37 mouse cellular contexts compared by ENCODE assay signal in genomic region chr6:85562374-85562773, GRCm38 (mm10). TPM values are rescaled to one million over a fixed set of nuclear protein-coding genes. Genes with fewer than 3 reads are reported as not detected.
DNase-seq lines count a peak whose midpoint lies in the region; ATAC-seq and TF ChIP-seq lines count a peak whose summit lies in the region.
"Had no signal": no experiment of that assay in that cellular context is flagged by ENCODE, and none has a peak within 500 bp of the region (broad histone marks: within the 10 kb centered on the region; RNA-seq: fewer than 3 reads in every experiment).

No protein-coding gene starts in this region.

- H3K9me3 ChIP-seq in stomach, postnatal 0 days (ENCODE audit: control insufficient read depth, low read length), result no peaks in the 10 kb centered on the region
- no peaks in the 10 kb centered on the region for H3K9me3 ChIP-seq in kidney, embryonic 14.5 days (ENCODE audit: control insufficient read depth, low read length)
- H3K9me3 ChIP-seq: embryonic facial prominence, embryonic 10.5 days; embryonic facial prominence, embryonic 15.5 days; forebrain, embryonic 12.5 days; hindbrain, embryonic 13.5 days; limb, embryonic 13.5 days; neural tube, embryonic 15.5 days; stomach, embryonic 15.5 days had no signal

- ATAC-seq in stomach, postnatal 0 days (ENCODE audit: low FRiP score, low TSS enrichment), result no peak
- ATAC-seq in kidney, embryonic 14.5 days (ENCODE audit: low FRiP score, low TSS enrichment), result no peak
- ATAC-seq: midbrain, embryonic 13.5 days had no signal

- 27% methylated on average over 1 of the region's 1 CpGs for WGBS in stomach, postnatal 0 days
- WGBS in kidney, embryonic 14.5 days, result 33% methylated on average over 1 of the region's 1 CpGs

- TF ChIP-seq CTCF in left cerebral cortex, adult 2 months (IDR thresholded peaks at IDR 0.05), result peak; percentile 14
- TF ChIP-seq CTCF in testis, adult 2 months (IDR thresholded peaks at IDR 0.05; ENCODE audit: control insufficient read depth, insufficient read depth, insufficient replicate concordance, low read depth, low read length), result peak; percentile 41; the same call in 1 of the 2 replicates
- TF ChIP-seq CTCF in stomach, postnatal 0 days (IDR thresholded peaks at IDR 0.05; ENCODE audit: low read depth), result peak; percentile 23; the same call in 1 of the 2 replicates

- H3K4me3 ChIP-seq in left cerebral cortex, adult 2 months, result no peak overlapping the region
- H3K4me3 ChIP-seq in testis, adult 2 months (ENCODE audit: control insufficient read depth, low read depth, low read length), result no peak overlapping the region
- H3K4me3 ChIP-seq in stomach, postnatal 0 days (ENCODE audit: low read depth, low read length), result no peak overlapping the region
- no peak overlapping the region for H3K4me3 ChIP-seq in kidney, embryonic 14.5 days (ENCODE audit: low read length)
- H3K4me3 ChIP-seq: embryonic facial prominence, embryonic 10.5 days; embryonic facial prominence, embryonic 15.5 days; forebrain, embryonic 12.5 days; hindbrain, embryonic 13.5 days; limb, embryonic 13.5 days; midbrain, embryonic 13.5 days; neural tube, embryonic 15.5 days; stomach, embryonic 15.5 days had no signal

- no peaks in the 10 kb centered on the region for H3K36me3 ChIP-seq in testis, adult 2 months (ENCODE audit: control insufficient read depth, insufficient read depth, low read length)
- no peaks in the 10 kb centered on the region for H3K36me3 ChIP-seq in stomach, postnatal 0 days (ENCODE audit: control insufficient read depth, insufficient read depth, low read length)
- no peaks in the 10 kb centered on the region for H3K36me3 ChIP-seq in kidney, embryonic 14.5 days (ENCODE audit: control insufficient read depth, insufficient read depth, low read length)
- H3K36me3 ChIP-seq: embryonic facial prominence, embryonic 10.5 days; embryonic facial prominence, embryonic 15.5 days; forebrain, embryonic 12.5 days; hindbrain, embryonic 13.5 days; limb, embryonic 13.5 days; midbrain, embryonic 13.5 days; neural tube, embryonic 15.5 days; stomach, embryonic 15.5 days had no signal

- no peak overlapping the region for H3K4me2 ChIP-seq in stomach, postnatal 0 days (replicated peaks; ENCODE audit: low read depth)
- no peak overlapping the region for H3K4me2 ChIP-seq in kidney, embryonic 14.5 days (replicated peaks; ENCODE audit: low read depth, low read length)
- H3K4me2 ChIP-seq: embryonic facial prominence, embryonic 15.5 days; forebrain, embryonic 12.5 days; heart, embryonic 11.5 days; hindbrain, embryonic 13.5 days; limb, embryonic 13.5 days; lung, embryonic 14.5 days; midbrain, embryonic 13.5 days; neural tube, embryonic 15.5 days; stomach, embryonic 15.5 days had no signal

- intact Hi-C loops in left cerebral cortex, adult 2 months (cut with DNase I), result no loop called here
- intact Hi-C loops in left cerebral cortex, postnatal 4 days (cut with DNase I), result no loop called here

- peak; percentile 12 for DNase-seq in heart, adult 11 months
- no peak for DNase-seq in heart, adult 18-20 months
- DNase-seq in left cerebral cortex, adult 2 months (ENCODE audit: extremely low spot score in 1 of 2, low spot score in 2 of 2), result no peak
- no peak for DNase-seq in left cerebral cortex, postnatal 4 days
- no peak for DNase-seq in testis, postnatal 14 days (ENCODE audit: low spot score)
- DNase-seq in stomach, postnatal 0 days (ENCODE audit: low spot score), result no peak
- DNase-seq: adrenal gland, postnatal 25 days; cerebellum, adult 18-20 months; cerebellum, postnatal 25 days; gastrocnemius, postnatal 14 days; heart, postnatal 36 days; kidney, adult 18-20 months; kidney, postnatal 10 days; layer of hippocampus, adult 9-11 months; lung, embryonic 14.5 days; lung, postnatal 4 days; retina, postnatal 1 day; right cerebral cortex, postnatal 25 days; thymus, adult 2 months; thymus, postnatal 36 days had no signal

- no peak for TF ChIP-seq POLR2A in testis, adult 2 months (IDR thresholded peaks at IDR 0.05; ENCODE audit: control insufficient read depth, low read depth, low read length)

- TF ChIP-seq EP300 in stomach, postnatal 0 days (optimal IDR thresholded peaks at IDR 0.05), result no peak

- no peak overlapping the region for H3K9ac ChIP-seq in stomach, postnatal 0 days (ENCODE audit: low read length)
- no peak overlapping the region for H3K9ac ChIP-seq in kidney, embryonic 14.5 days (ENCODE audit: low read depth, low read length)
- H3K9ac ChIP-seq: embryonic facial prominence, embryonic 15.5 days; forebrain, embryonic 12.5 days; hindbrain, embryonic 13.5 days; limb, embryonic 13.5 days; liver, embryonic 14.5 days; lung, embryonic 14.5 days; midbrain, embryonic 13.5 days; neural tube, embryonic 15.5 days; stomach, embryonic 15.5 days had no signal

- H3K4me1 ChIP-seq in testis, adult 2 months (ENCODE audit: control insufficient read depth, insufficient read depth, low read length), result no peaks in the 10 kb centered on the region
- H3K4me1 ChIP-seq in stomach, postnatal 0 days (replicated peaks; ENCODE audit: control insufficient read depth, insufficient read depth), result no peaks in the 10 kb centered on the region
- no peaks in the 10 kb centered on the region for H3K4me1 ChIP-seq in kidney, embryonic 14.5 days (ENCODE audit: control insufficient read depth, insufficient read depth, low read length)
- H3K4me1 ChIP-seq: embryonic facial prominence, embryonic 10.5 days; embryonic facial prominence, embryonic 15.5 days; forebrain, embryonic 12.5 days; hindbrain, embryonic 13.5 days; limb, embryonic 13.5 days; midbrain, embryonic 13.5 days; neural tube, embryonic 15.5 days; stomach, embryonic 15.5 days had no signal

- H3K27me3 ChIP-seq in testis, adult 2 months (ENCODE audit: control insufficient read depth, insufficient read depth, low read length), result no peaks in the 10 kb centered on the region
- H3K27me3 ChIP-seq in stomach, postnatal 0 days (ENCODE audit: control insufficient read depth, insufficient read depth, low read length), result no peaks in the 10 kb centered on the region
- no peaks in the 10 kb centered on the region for H3K27me3 ChIP-seq in kidney, embryonic 14.5 days (ENCODE audit: control insufficient read depth, insufficient read depth, low read length)
- H3K27me3 ChIP-seq: embryonic facial prominence, embryonic 15.5 days; hindbrain, embryonic 13.5 days; limb, embryonic 13.5 days; midbrain, embryonic 13.5 days; neural tube, embryonic 15.5 days; stomach, embryonic 15.5 days had no signal

- no peak overlapping the region for H3K27ac ChIP-seq in left cerebral cortex, adult 2 months
- no peak overlapping the region for H3K27ac ChIP-seq in testis, adult 2 months (ENCODE audit: control insufficient read depth, insufficient read depth, low read depth, low read length)
- no peak overlapping the region for H3K27ac ChIP-seq in stomach, postnatal 0 days (replicated peaks)
- H3K27ac ChIP-seq in kidney, embryonic 14.5 days (ENCODE audit: low read depth, low read length), result no peak overlapping the region
- H3K27ac ChIP-seq: embryonic facial prominence, embryonic 10.5 days; embryonic facial prominence, embryonic 15.5 days; forebrain, embryonic 12.5 days; hindbrain, embryonic 13.5 days; limb, embryonic 13.5 days; liver, embryonic 14.5 days; midbrain, embryonic 13.5 days; neural tube, embryonic 15.5 days; stomach, embryonic 15.5 days had no signal

RNA-seq across cellular contexts. Expression of gene Alms1, which starts 25.0 kb away (rescaled TPM):
- 1 to 10 TPM; 1.8 to 2.2 TPM for total RNA-seq in heart, adult 18-20 months (2021)
- total RNA-seq in left cerebral cortex, adult 2 months (2021), result 10 to 100 TPM in 1 of 2 experiments, 1 to 10 TPM in 1; 9.5 to 10.4 TPM
- total RNA-seq in left cerebral cortex, postnatal 4 days (2021), result 10 to 100 TPM; 13.4 to 13.5 TPM
- 11.6 and 13.5 TPM in 2 replicates for polyA plus RNA-seq in testis, adult 2 months (2012; rRNA removed)
- 0.98 and 1.2 TPM in 2 replicates for polyA plus RNA-seq in stomach, postnatal 0 days (2015; fragmentation: Nextera tagmentation; extraction: Ambion mirVana)
- polyA plus RNA-seq in kidney, embryonic 14.5 days (2014; fragmentation: Nextera tagmentation; extraction: Ambion mirVana), result 7.1 and 9.2 TPM in 2 replicates

RNA-seq across cellular contexts. Expression of gene Egr4, which starts 49.0 kb away (rescaled TPM):
- total RNA-seq in heart, adult 18-20 months (2021), result not detected
- 10 to 100 TPM; 43.7 to 95.7 TPM for total RNA-seq in left cerebral cortex, adult 2 months (2021)
- total RNA-seq in left cerebral cortex, postnatal 4 days (2021), result 1 to 10 TPM; 4.7 to 6.0 TPM
- 1.8 and 2.0 TPM in 2 replicates for polyA plus RNA-seq in testis, adult 2 months (2012; rRNA removed)
- polyA plus RNA-seq in stomach, postnatal 0 days (2015; fragmentation: Nextera tagmentation; extraction: Ambion mirVana), result not detected in 2 replicates
- polyA plus RNA-seq in kidney, embryonic 14.5 days (2014; fragmentation: Nextera tagmentation; extraction: Ambion mirVana), result not detected in 2 replicates
- total RNA-seq: adrenal gland, adult 18-20 months; adrenal gland, postnatal 25 days; gastrocnemius, postnatal 14 days; granulocyte monocyte progenitor cell, adult 5-6 weeks; heart, postnatal 36 days had no signal
- polyA plus RNA-seq: embryonic facial prominence, embryonic 10.5 days; embryonic facial prominence, embryonic 15.5 days; forebrain, embryonic 12.5 days; heart, embryonic 11.5 days; heart, embryonic 16.5 days; hindbrain, embryonic 13.5 days; large intestine, adult 2 months; limb, embryonic 13.5 days; liver, embryonic 14.5 days; lung, embryonic 14.5 days; midbrain, embryonic 13.5 days; stomach, embryonic 15.5 days had no signal

RNA-seq across cellular contexts. Expression of gene Fbxo41, which starts 59.6 kb away (rescaled TPM):
- total RNA-seq in heart, adult 18-20 months (2021), result not detected
- 100 to 1,000 TPM; 101 to 102 TPM for total RNA-seq in left cerebral cortex, adult 2 months (2021)
- total RNA-seq in left cerebral cortex, postnatal 4 days (2021), result 10 to 100 TPM; 88.6 to 89.6 TPM
- polyA plus RNA-seq in testis, adult 2 months (2012; rRNA removed), result 0.37 and 0.52 TPM in 2 replicates
- 0.10 and 0.16 TPM in 2 replicates for polyA plus RNA-seq in stomach, postnatal 0 days (2015; fragmentation: Nextera tagmentation; extraction: Ambion mirVana)
- 0.05 and 0.13 TPM in 2 replicates for polyA plus RNA-seq in kidney, embryonic 14.5 days (2014; fragmentation: Nextera tagmentation; extraction: Ambion mirVana)
- total RNA-seq: granulocyte monocyte progenitor cell, adult 5-6 weeks; heart, postnatal 36 days; megakaryocyte-erythroid progenitor cell, adult 5-6 weeks had no signal
- polyA plus RNA-seq: heart, embryonic 11.5 days; heart, embryonic 16.5 days; liver, embryonic 14.5 days had no signal

Comparison
In these comparisons a context has a peak if more than half of its experiments do, and no peak if none do; other contexts are left out.
1. RNA of gene Egr4, which starts 49.0 kb away (total RNA-seq): 43.7 to 95.7 TPM in left cerebral cortex, adult 2 months; 4.7 to 6.0 TPM in left cerebral cortex, postnatal 4 days and not detected in heart, adult 18-20 months; every median in the first group is over 4 times any median in the second.
2. RNA of gene Fbxo41, which starts 59.6 kb away (total RNA-seq): 101 to 102 TPM in left cerebral cortex, adult 2 months and 88.6 to 89.6 TPM in left cerebral cortex, postnatal 4 days; not detected in heart, adult 18-20 months; every median in the first group is over 10 times any median in the second.
3. Peak in every context shown above with its lines, with median percentiles within 50 percentile points of each other: CTCF ChIP-seq.